Mouse (Mus musculus) midbrain, embryonic 16.5 days (tissue): ENCODE data around the gene G6pdx. TPM values are rescaled to one million over a fixed set of nuclear protein-coding genes. Genes with fewer than 3 reads are reported as not detected.
A peak's percentile ranks its signal among the peaks of the same experiment; 100 is the strongest.

Source experiments
- ATAC-seq: fragments of 200-750 bp; cut with Nextera tagmentation; 2 replicates; pipeline ENCODE4 v1.8.0; 2017; ENCODE audit warnings: moderate TSS enrichment
- H3K27ac ChIP-seq: fragments of 300-500 bp; sonication (generic); 2 replicates; pipeline ENCODE4 v1.5.1; 2014; ENCODE audit warnings: mild to moderate bottlenecking, low read length, mixed read lengths
- H3K27me3 ChIP-seq: fragments of 300-500 bp; sonication (generic); 2 replicates; pipeline ENCODE4 v1.6.1; 2014; ENCODE audit warnings: low read depth, low read length, mixed read lengths; ENCODE audit not compliant: control insufficient read depth, insufficient read depth
- H3K36me3 ChIP-seq: fragments of 300-500 bp; sonication (generic); 2 replicates; pipeline ENCODE4 v1.6.1; 2014; ENCODE audit warnings: mild to moderate bottlenecking, low read length, moderate library complexity, mixed read lengths; ENCODE audit not compliant: control insufficient read depth, insufficient read depth
- H3K4me1 ChIP-seq: fragments of 300-500 bp; sonication (generic); 2 replicates; pipeline ENCODE4 v1.6.1; 2014; ENCODE audit warnings: mild to moderate bottlenecking, low read length, mixed read lengths; ENCODE audit not compliant: control insufficient read depth, insufficient read depth
- H3K4me2 ChIP-seq: fragments of 300-500 bp; sonication (generic); 2 replicates; pipeline ENCODE4 v1.6.1; 2014; ENCODE audit warnings: mild to moderate bottlenecking, low read length, mixed read lengths
- H3K4me3 ChIP-seq: fragments of 300-500 bp; sonication (generic); 2 replicates; pipeline ENCODE4 v1.5.1; 2014; ENCODE audit warnings: low read depth, mild to moderate bottlenecking, low read length, moderate library complexity, mixed read lengths
- H3K9ac ChIP-seq: fragments of 300-500 bp; sonication (generic); 2 replicates; pipeline ENCODE4 v1.6.1; 2014; ENCODE audit warnings: low read depth, low read length, mixed read lengths
- H3K9me3 ChIP-seq: fragments of 300-500 bp; sonication (generic); replicated peaks from 2 replicates; pipeline ENCODE4 v1.6.1; 2014; ENCODE audit warnings: mild to moderate bottlenecking, low read length, mixed read lengths; ENCODE audit not compliant: control insufficient read depth, poor library complexity, severe bottlenecking
- WGBS: fragments of 180-500 bp; shearing (Covaris S2); extraction: QIAGEN DNeasy Blood & Tissue Kit; methylation state at CpG from one replicate; pipeline ENCODE4 v1.1.7; 2014; 5-methylcytosine and 5-hydroxymethylcytosine counted together
- polyA plus RNA-seq: library from polyadenylated mRNA; unstranded; fragments of >200 nt; fragmentation: Nextera tagmentation; extraction: Ambion mirVana; gene quantifications from 2 replicates; pipeline ENCODE4 v1.2.1, GENCODE M21; 2015

Gene G6pdx
- polyA plus RNA-seq, 1 experiment from 2014 or later: 47.7 TPM

GRCm38 (mm10) chrX:74413377-74413776, 15.6 kb downstream of the G6pdx start:
- Histone ChIP-seq H3K27me3 (no peaks in the 10 kb centered on the region), H3K4me3 (no peak overlapping the region), H3K27ac (no peak overlapping the region), H3K4me2 (no peak overlapping the region), H3K4me1 (no peaks in the 10 kb centered on the region), H3K9ac (no peak overlapping the region), H3K36me3 (no peaks in the 10 kb centered on the region), H3K9me3 (no peaks in the 10 kb centered on the region)
- peak; percentile 86 for ATAC-seq

DNA sequence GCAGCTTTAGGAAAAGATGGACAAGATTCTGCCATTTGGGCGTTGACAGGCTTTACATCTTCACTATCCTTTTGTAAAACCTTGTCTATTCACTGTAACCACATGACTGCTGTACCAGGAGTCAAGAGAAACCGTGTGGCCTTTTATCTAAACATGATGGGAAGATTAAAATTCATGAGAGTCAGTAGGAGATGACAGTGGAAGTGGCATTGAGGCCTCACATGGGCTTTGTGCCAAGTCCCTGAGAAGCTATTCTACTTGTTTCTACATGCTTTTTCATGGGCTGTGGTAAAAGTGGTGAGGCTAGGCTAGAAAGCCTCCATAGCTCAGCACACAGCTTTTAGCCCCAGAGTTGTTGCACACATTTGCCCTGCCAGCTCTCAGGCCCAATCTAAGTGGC, 20.7 kb downstream of the G6pdx start:
- H3K9me3 ChIP-seq: no peaks in the 10 kb centered on the region
- WGBS: 23% methylated on average over 2 of the region's 2 CpGs
- ATAC-seq: no peak
- H3K4me2 ChIP-seq: no peak overlapping the region
- H3K36me3 ChIP-seq: no peaks in the 10 kb centered on the region
- H3K27ac ChIP-seq: no peak overlapping the region
- H3K27me3 ChIP-seq: no peaks in the 10 kb centered on the region
- no peak overlapping the region for H3K9ac ChIP-seq
- H3K4me1 ChIP-seq: no peaks in the 10 kb centered on the region
- no peak overlapping the region for H3K4me3 ChIP-seq

- no peak overlapping the region for H3K4me2 ChIP-seq
- no peaks in the 10 kb centered on the region for H3K4me1 ChIP-seq
- 84% methylated on average over 3 of the region's 3 CpGs for WGBS
- no peaks in the 10 kb centered on the region for H3K36me3 ChIP-seq
- no peaks in the 10 kb centered on the region for H3K27me3 ChIP-seq
- no peaks in the 10 kb centered on the region for H3K9me3 ChIP-seq
- H3K4me3 ChIP-seq: no peak overlapping the region
- H3K9ac ChIP-seq: no peak overlapping the region
- ATAC-seq: no peak
- no peak overlapping the region for H3K27ac ChIP-seq
Observed at GRCm38 (mm10) chrX:74400136-74400535, 28.9 kb downstream of the G6pdx start.

DNA sequence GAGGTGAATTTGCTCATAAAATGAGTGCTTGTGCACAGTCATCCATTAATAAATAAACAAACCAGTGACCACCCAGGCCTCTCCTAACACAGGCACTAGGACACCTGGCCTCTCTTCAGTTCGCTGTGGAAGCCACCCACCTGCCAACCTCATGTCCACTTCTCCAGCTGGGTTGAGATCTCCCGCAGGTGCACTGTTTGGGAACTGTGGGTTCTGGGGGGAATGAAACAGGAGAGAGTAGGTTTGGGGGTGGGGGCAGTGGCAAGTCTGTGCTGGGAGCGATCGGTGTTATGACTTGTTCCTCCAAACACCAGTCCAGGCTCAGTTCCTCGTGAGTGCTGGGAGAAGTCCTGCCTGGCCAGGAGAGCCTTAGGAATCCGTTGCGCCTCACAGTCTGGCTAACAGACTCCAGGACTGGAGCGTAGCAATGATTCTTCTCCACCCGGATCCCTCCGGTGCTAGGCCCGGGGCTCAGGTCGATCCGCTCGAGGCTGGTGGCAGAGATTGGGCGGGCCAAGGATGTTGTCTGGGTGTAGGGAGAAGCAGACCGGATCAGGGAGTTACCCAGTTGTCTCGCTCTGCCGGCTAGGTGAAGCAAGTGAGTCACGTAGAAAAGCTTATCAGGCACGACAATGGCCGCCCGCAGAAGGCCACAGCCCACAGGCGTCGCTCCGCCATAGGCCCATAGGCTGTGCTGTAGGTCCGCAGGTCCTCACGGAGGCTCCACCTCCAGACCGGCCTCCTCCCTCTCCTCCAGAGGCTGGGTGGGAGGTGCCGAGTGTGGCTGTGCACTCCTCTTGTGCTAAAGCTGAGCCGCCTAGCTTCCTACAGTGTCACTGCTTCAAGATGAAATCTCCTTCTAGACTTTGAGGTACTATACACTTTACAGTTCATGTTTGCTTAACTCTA, 36.2 kb downstream of the G6pdx start, which contains the start of the genes Fam3a and Ikbkg:
Gene Fam3a, minus strand, starts transcription at position 738 of the 909 bp plus-strand sequence.
Gene Ikbkg, plus strand, starts transcription at position 756 of the 909 bp plus-strand sequence.
- Histone ChIP-seq H3K4me3 (peak within 1 kb of the TSS; percentile 47), H3K27ac (peak within 1 kb of the TSS; percentile 87), H3K27me3 (no peaks in the 10 kb centered on the region), H3K36me3 (no peaks in the 10 kb centered on the region), H3K4me2 (peak within 1 kb of the TSS; percentile 69), H3K4me1 (peaks cover 12% of the 10 kb centered on the region), H3K9ac (peak within 1 kb of the TSS; percentile 73), H3K9me3 (no peaks in the 10 kb centered on the region)
- peak; percentile 100 for ATAC-seq
- 23% methylated on average over 30 of the region's 30 CpGs for WGBS

DNA sequence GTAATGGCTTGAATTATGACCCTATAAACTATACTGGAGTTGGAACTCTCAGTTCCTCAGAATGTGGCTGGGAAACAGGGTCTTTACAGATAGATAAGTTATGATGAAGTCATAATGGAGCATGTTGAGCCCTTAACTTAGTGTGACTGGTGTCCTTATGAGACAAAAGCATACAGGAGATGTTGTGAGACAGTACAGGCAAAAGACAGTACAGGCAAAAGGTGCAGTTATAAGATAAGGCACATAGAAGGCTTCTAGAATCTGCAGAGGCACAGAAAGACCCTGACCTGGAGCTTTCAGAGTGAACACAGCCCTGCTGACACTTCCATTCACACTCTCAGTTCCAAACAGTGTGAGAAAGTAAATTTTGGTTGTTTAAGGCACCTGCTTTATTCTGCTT, 40.8 kb downstream of the G6pdx start:
- H3K4me1 ChIP-seq: peaks cover 9% of the 10 kb centered on the region
- H3K27ac ChIP-seq: no peak overlapping the region
- no peak overlapping the region for H3K4me3 ChIP-seq
- no peak for ATAC-seq
- no peak overlapping the region for H3K4me2 ChIP-seq
- H3K9ac ChIP-seq: no peak overlapping the region
- no peaks in the 10 kb centered on the region for H3K36me3 ChIP-seq
- H3K27me3 ChIP-seq: no peaks in the 10 kb centered on the region
- H3K9me3 ChIP-seq: no peaks in the 10 kb centered on the region

DNA sequence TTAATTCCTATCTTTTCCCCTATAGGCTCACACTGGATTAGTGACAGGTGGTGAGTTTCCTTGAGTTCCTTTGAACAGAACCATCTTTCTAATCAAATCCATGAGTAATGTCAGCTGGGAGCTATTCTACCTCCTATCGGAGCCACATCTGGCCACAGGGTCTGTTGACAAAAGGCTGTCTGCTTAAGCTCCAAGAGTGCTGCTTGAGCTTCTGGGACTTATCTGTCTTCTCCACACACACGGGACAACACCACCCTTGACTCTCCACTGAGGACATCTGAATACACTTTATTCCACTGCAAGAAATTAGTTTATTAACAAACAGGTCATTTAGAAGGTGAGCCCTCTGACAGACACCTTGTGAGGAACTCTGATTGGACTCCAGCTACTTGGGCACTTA, 44.5 kb downstream of the G6pdx start:
- Histone ChIP-seq H3K4me1 (no peaks in the 10 kb centered on the region), H3K27ac (no peak overlapping the region), H3K36me3 (no peaks in the 10 kb centered on the region), H3K9me3 (no peaks in the 10 kb centered on the region), H3K9ac (no peak overlapping the region), H3K4me2 (no peak overlapping the region), H3K27me3 (no peaks in the 10 kb centered on the region), H3K4me3 (no peak overlapping the region)
- WGBS: 82% methylated on average over 2 of the region's 2 CpGs
- ATAC-seq: no peak

GRCm38 (mm10) chrX:74372888-74373549, 56.0 kb downstream of the G6pdx start, which contains the start of the genes Ubl4a and Slc10a3:
Gene Ubl4a (minus strand): TSS chrX:74373218.
Gene Slc10a3 (minus strand): TSS chrX:74373349.
- H3K4me1 ChIP-seq: peaks cover 8% of the 10 kb centered on the region
- H3K9ac ChIP-seq: peak within 1 kb of the TSS; percentile 62
- no peaks in the 10 kb centered on the region for H3K27me3 ChIP-seq
- peak; percentile 89 for ATAC-seq
- no peaks in the 10 kb centered on the region for H3K36me3 ChIP-seq
- no peaks in the 10 kb centered on the region for H3K9me3 ChIP-seq
- 17% methylated on average over 32 of the region's 32 CpGs for WGBS
- peak within 1 kb of the TSS; percentile 67 for H3K4me2 ChIP-seq
- H3K27ac ChIP-seq: no peak within 1 kb of the TSS; the same call in 1 of the 2 replicates
- peak within 1 kb of the TSS; percentile 48 for H3K4me3 ChIP-seq

DNA sequence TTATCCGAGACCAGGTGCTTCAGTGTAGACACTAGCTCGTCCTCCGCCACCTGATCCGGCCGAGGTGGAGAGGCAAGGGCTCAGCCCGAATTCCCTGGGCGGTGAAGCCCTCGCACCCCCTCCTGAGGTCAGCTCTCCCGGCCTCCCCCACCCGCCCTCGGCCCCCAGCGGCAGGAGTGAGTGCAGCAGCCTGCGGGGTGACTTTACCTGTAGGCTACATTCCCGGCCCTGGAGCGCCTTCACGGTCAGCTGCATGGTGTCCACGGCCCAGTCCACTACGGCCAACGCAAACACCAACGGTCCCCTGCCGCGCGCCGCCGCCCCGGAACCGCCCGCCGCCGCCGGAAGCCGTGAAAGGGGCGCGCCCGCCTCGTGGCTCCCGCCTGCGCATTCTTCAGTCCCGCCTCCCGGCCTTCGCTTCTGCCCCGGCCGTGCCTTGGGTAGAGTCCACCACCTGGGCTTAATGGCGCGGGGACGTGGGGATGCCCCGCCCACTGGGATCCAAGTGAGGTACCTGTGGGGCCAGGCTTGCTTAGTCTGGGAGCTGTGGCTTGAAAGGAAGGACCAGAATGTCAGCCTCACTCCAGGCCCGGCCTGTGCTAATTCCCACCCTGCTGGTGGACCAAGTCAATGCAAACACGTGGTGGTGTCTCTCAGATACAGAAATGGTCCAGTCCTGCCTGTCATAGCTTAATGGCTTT, 60.6 kb downstream of the G6pdx start:
- H3K27ac ChIP-seq: peak overlapping the region; percentile 85
- peak; percentile 80 for ATAC-seq
- peak overlapping the region; percentile 82 for H3K9ac ChIP-seq
- peak overlapping the region; percentile 69 for H3K4me2 ChIP-seq
- peak overlapping the region; percentile 57 for H3K4me3 ChIP-seq
- WGBS: 20% methylated on average over 34 of the region's 49 CpGs
- H3K27me3 ChIP-seq: no peaks in the 10 kb centered on the region
- no peaks in the 10 kb centered on the region for H3K36me3 ChIP-seq
- no peaks in the 10 kb centered on the region for H3K9me3 ChIP-seq
- H3K4me1 ChIP-seq: peaks cover 14% of the 10 kb centered on the region
